Mouse (Mus musculus) spleen, adult 2 months (tissue): ENCODE data around the gene Glt1d1.

Experiments
- CTCF ChIP-seq: fragments of 200-500 bp; IDR thresholded peaks from 2 replicates; pipeline ENCODE4 v1.5.1; 2011; ENCODE audit warnings: mild to moderate bottlenecking, inconsistent platforms; ENCODE audit not compliant: insufficient read depth, insufficient read length, insufficient replicate concordance; ENCODE audit errors: extremely low read depth
- POLR2A ChIP-seq: fragments of 200-500 bp; IDR thresholded peaks from 2 replicates; pipeline ENCODE4 v1.6.1; 2011; ENCODE audit warnings: low read depth, low read length, inconsistent platforms

DNA sequence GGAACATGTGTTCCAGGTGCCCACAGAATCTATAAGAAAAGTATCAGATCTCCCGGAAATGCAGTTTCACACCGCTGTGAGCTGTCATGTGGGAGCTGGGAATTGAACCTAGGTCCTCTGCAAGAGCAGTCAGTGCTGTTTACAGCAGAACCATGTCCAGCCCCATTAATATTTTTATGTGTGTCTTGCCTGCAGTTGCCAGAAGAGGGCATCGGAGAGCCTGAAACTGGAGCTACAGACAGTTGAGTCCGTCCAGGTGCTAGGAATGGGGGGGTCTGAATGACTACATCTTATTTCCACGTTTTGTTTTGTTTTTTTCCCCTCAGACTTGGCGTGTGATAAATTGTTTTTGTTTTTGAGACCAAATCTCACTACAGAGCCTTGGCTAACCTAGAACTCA lies 16.0 kb downstream of the Glt1d1 start:
- TF ChIP-seq POLR2A (no peak), CTCF (peak; percentile 25; the same call in 1 of the 2 replicates)
